Mouse (Mus musculus) layer of hippocampus, adult 11-12 months (tissue): ENCODE data around the gene Lrba.

Source experiments
- DNase-seq: peaks from one replicate; pipeline ENCODE4 v3.0.0; 2022; ENCODE audit warnings: low spot score

Lrba gene

GRCm38 (mm10) chr3:86799041-86799440 lies 574.6 kb downstream of the Lrba start:
- DNase-seq: no peak

- no peak for DNase-seq
These were observed 576.4 kb downstream of the Lrba start for GRCm38 (mm10) chr3:86800841-86801240.

- no peak for DNase-seq
These were observed 578.3 kb downstream of the Lrba start for GRCm38 (mm10) chr3:86802825-86803224.

- peak; percentile 69 for DNase-seq
These were observed 579.8 kb downstream of the Lrba start for GRCm38 (mm10) chr3:86804265-86804664.

- DNase-seq: no peak
These were observed 582.4 kb downstream of the Lrba start for GRCm38 (mm10) chr3:86806834-86807233.

GRCm38 (mm10) chr3:86807750-86808467 lies 583.4 kb downstream of the Lrba start:
- DNase-seq: peak; percentile 63

GRCm38 (mm10) chr3:86809199-86809598 lies 584.7 kb downstream of the Lrba start:
- no peak for DNase-seq

GRCm38 (mm10) chr3:86809646-86810045 lies 585.2 kb downstream of the Lrba start:
- no peak for DNase-seq

- DNase-seq: no peak
These were observed 586.4 kb downstream of the Lrba start for GRCm38 (mm10) chr3:86810908-86811307.

GRCm38 (mm10) chr3:86812689-86813088 lies 588.2 kb downstream of the Lrba start:
- peak; percentile 81 for DNase-seq

GRCm38 (mm10) chr3:86818001-86818585 lies 593.6 kb downstream of the Lrba start:
- no peak for DNase-seq

GRCm38 (mm10) chr3:86819372-86819771 lies 594.9 kb downstream of the Lrba start:
- DNase-seq: no peak

GRCm38 (mm10) chr3:86820344-86820743 lies 595.9 kb downstream of the Lrba start:
- DNase-seq: no peak

GRCm38 (mm10) chr3:86821383-86821782 lies 596.9 kb downstream of the Lrba start:
- DNase-seq: no peak

GRCm38 (mm10) chr3:86827506-86827905 lies 603.0 kb downstream of the Lrba start:
- no peak for DNase-seq

GRCm38 (mm10) chr3:86832115-86832514 lies 607.6 kb downstream of the Lrba start:
- DNase-seq: peak; percentile 58
